Mouse (Mus musculus): Measurements from ENCODE around the gene Col20a1. TPM values are rescaled to one million over a fixed set of nuclear protein-coding genes. Genes with fewer than 3 reads are reported as not detected.
A peak's percentile ranks its signal among the peaks of the same experiment; 100 is the strongest.

Col20a1 gene
- polyA plus RNA-seq, 1 experiment from 2014 or later, result 0.06 TPM

DNA sequence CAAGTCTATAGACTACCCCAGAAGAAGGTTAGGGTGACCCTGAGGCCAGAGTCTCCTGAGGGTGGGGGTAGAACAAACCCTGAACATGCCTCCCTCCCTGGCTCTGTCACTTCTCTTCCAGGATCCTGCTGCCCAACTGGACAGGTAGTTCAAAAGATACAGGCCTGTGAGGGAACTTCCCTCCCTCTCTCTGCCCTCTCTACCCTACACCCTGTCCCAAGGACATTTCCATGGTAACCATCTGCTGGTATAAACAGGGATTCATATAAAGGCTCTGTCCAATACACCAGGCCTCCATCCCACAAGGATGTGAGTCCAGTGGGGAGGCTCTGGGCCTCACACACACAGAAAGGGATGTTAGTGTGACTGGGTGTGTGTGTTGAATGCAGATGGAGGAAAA is 56.0 kb downstream of the Col20a1 start:
- H3K9ac ChIP-seq, result no peak overlapping the region
- ATAC-seq (ENCODE audit: low read depth) (no peak), DNase-seq (no peak)
- no peaks in the 10 kb centered on the region for H3K9me3 ChIP-seq (replicated peaks)
- no peak overlapping the region for H3K4me3 ChIP-seq (replicated peaks)
- H3K27me3 ChIP-seq, result peaks cover 52% of the 10 kb centered on the region
- no peaks in the 10 kb centered on the region for H3K36me3 ChIP-seq
- 0 out of 2 replicates have a peak, but pooled peaks cover 3% of the 10 kb centered on the region for H3K4me1 ChIP-seq (replicated peaks)
- H3K27ac ChIP-seq, result no peak overlapping the region
- no peak overlapping the region for H3K4me2 ChIP-seq

DNA sequence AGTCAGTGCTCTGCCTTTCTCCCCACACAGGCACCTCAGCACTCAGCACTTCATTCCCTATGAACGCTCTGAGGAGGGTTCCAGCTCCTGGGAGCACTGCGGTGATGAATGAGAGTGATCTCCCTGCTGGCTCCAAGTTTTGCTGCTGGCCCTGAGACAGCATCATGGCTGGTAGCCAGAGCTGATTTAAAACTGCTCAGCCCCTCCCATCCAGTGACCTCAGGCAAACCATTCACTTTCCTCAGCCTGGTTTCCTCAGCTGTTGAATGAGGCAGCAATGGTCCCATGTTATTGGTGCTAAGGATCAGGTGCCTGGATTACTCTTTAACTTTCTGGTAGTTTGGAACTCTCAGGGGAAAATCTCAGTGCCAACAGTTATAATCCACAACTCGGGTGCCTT is 57.1 kb downstream of the Col20a1 start, which contains the start of gene Chrna4:
TSS of gene Chrna4 (minus strand) at position 110 of the 400 bp plus-strand sequence.
- Histone ChIP-seq H3K9ac (no peak within 1 kb of the TSS), H3K9me3 (replicated peaks) (no peaks in the 10 kb centered on the region), H3K4me2 (no peak within 1 kb of the TSS), H3K4me3 (replicated peaks) (no peak within 1 kb of the TSS), H3K27ac (peak within 1 kb of the TSS; percentile 2; the same call in 1 of the 2 replicates), H3K4me1 (replicated peaks) (0 out of 2 replicates have a peak, but pooled peaks cover 3% of the 10 kb centered on the region), H3K27me3 (peaks cover 41% of the 10 kb centered on the region), H3K36me3 (no peaks in the 10 kb centered on the region)
- 44% methylated on average over 3 of the region's 3 CpGs for WGBS (ENCODE audit: insufficient replicate concordance)
- ATAC-seq (ENCODE audit: low read depth) (peak; percentile 32; the same call in 1 of the 2 replicates), DNase-seq (no peak)

DNA sequence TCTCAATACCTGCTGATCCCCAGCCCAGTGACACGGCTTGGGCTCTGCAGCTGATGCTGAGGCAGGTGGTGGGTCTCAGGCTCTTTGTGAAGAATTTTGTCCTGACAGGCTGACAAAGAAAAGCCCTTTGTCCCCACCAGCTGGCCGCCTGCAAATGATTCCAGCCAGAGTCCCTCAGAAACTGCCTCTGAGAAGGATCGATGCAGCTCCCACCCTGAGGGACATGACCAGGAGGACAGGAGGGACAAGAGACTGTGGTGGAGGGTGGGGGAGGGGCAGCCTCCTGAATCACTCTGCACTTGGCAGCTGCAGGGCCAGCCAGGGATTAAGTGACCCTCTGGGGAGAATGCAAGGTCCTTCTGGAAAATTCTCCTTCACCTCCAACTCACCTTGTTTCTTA is 57.7 kb downstream of the Col20a1 start:
- Histone ChIP-seq H3K4me2 (no peak overlapping the region), H3K4me3 (replicated peaks) (no peak overlapping the region), H3K36me3 (no peaks in the 10 kb centered on the region), H3K9ac (no peak overlapping the region), H3K27me3 (peaks cover 36% of the 10 kb centered on the region), H3K4me1 (replicated peaks) (0 out of 2 replicates have a peak, but pooled peaks cover 3% of the 10 kb centered on the region), H3K27ac (peak overlapping the region; percentile 2; the same call in 1 of the 2 replicates), H3K9me3 (replicated peaks) (no peaks in the 10 kb centered on the region)
- DNase-seq (no peak), ATAC-seq (ENCODE audit: low read depth) (no peak)
- 29% methylated on average over 3 of the region's 3 CpGs for WGBS (ENCODE audit: insufficient replicate concordance)

DNA sequence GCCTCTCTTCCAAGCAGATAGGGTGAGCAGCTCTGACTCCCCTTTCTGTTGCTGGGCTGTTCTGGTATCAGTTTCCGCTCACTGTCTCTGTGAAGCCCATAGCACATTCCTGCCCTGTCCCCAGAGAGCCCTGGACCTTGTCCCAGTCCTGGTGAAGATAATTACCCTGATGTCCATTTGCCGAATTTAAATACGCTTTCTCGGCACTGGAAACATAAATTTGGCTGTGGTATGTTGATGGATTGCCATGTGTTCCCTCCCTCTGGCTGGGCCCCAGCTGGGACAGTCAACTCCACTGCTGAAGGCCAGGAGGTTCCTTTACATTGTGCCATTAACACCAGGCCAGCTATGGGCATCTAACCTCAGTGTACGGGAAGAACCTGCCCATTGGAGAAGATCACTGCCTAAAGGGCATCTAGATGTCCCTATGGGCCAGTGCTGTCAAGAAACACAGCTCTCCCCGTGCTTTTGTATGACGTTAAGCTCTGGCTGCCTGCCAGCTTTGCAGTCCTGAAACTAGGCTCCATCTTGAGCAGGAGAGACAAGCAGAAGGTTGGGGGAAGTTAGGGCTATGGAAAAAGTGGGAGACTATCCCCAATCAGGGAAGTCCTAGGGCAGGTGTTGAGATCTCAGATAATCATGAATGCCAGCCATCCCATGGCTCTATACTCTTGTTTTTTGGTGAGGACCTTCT is 62.1 kb downstream of the Col20a1 start:
- WGBS (ENCODE audit: insufficient replicate concordance), result 59% methylated on average over 7 of the region's 7 CpGs
- H3K9ac ChIP-seq, result no peak overlapping the region
- H3K36me3 ChIP-seq, result no peaks in the 10 kb centered on the region
- H3K4me3 ChIP-seq (replicated peaks), result no peak overlapping the region
- H3K27ac ChIP-seq, result no peak overlapping the region
- ATAC-seq (ENCODE audit: low read depth), result no peak
- H3K27me3 ChIP-seq, result 0 out of 2 replicates have a peak, but pooled peaks cover 4% of the 10 kb centered on the region
- H3K4me1 ChIP-seq (replicated peaks), result no peaks in the 10 kb centered on the region
- H3K9me3 ChIP-seq (replicated peaks), result no peaks in the 10 kb centered on the region
- H3K4me2 ChIP-seq, result no peak overlapping the region
- no peak for DNase-seq

DNA sequence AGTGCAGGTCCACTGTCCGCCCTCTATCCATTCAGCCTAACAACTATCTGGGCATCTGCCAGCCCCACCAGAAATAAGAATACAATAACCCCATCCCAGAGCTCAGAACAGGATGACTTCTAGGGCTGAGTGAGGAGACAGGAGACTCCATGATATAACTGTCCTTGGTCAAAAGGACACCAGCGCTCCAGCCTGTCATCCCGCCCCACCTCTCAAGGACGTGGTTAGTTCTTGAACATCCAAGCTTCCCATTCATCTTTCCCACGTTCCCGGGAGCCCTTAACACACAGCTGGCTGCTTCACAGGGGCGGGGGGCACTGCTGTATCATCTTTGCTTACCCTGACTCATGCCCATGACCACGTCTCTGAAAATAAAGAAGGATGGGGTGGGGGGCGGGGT is 62.7 kb downstream of the Col20a1 start:
- Histone ChIP-seq H3K4me1 (replicated peaks) (no peaks in the 10 kb centered on the region), H3K9ac (no peak overlapping the region), H3K9me3 (replicated peaks) (no peaks in the 10 kb centered on the region), H3K27ac (no peak overlapping the region), H3K36me3 (no peaks in the 10 kb centered on the region), H3K4me2 (no peak overlapping the region), H3K27me3 (0 out of 2 replicates have a peak, but pooled peaks cover 4% of the 10 kb centered on the region), H3K4me3 (replicated peaks) (no peak overlapping the region)
- ATAC-seq (ENCODE audit: low read depth) (no peak), DNase-seq (no peak)
- 51% methylated on average over 9 of the region's 9 CpGs for WGBS (ENCODE audit: insufficient replicate concordance)

DNA sequence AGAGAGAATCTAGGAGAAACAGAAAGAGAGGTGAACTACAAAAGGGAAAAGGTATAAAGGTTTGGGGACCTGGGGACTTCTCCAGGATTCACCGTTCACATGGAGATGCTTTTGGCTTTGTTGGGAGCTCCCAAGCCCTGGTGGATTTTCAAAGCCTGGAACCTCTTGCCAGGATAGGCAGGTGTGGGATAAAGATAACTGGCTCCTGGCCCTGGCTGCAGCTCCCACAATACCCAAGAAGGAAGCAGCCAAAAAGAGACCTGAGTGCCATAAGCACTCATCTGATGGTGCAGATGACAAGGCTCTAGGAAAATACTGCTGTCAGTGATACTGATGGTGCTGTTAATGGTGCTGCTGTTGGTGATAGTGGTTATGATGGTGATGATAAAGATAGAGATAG is 65.8 kb downstream of the Col20a1 start:
- Histone ChIP-seq H3K36me3 (no peaks in the 10 kb centered on the region), H3K9ac (no peak overlapping the region), H3K27me3 (0 out of 2 replicates have a peak, but pooled peaks cover 9% of the 10 kb centered on the region), H3K4me2 (no peak overlapping the region), H3K4me1 (replicated peaks) (no peaks in the 10 kb centered on the region), H3K9me3 (replicated peaks) (no peaks in the 10 kb centered on the region), H3K4me3 (replicated peaks) (no peak overlapping the region), H3K27ac (no peak overlapping the region)
- ATAC-seq (ENCODE audit: low read depth) (no peak), DNase-seq (no peak)
- 57% methylated on average over 1 of the region's 1 CpGs for WGBS (ENCODE audit: insufficient replicate concordance)

DNA sequence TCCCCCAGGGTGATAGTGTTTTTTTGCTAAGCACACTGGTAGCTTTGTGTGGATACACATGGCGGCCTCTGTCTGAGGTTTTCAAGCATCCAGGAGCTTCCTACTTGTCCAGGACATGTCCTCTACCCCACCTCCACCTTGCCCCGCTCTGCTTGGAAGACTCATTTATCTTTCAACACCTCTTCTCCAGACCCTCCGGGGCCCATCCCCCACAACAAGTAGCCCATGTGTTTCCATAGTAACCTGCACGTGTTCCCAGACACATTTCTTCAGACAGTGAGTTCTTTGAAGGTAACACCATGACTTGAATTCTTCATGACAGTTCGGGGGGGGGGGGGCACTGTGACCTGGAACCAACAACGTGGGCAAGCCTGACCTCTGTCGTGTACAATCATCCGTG is 71.0 kb downstream of the Col20a1 start:
- no peak for DNase-seq
- 0 out of 2 replicates have a peak, but pooled peaks cover 5% of the 10 kb centered on the region for H3K27me3 ChIP-seq

DNA sequence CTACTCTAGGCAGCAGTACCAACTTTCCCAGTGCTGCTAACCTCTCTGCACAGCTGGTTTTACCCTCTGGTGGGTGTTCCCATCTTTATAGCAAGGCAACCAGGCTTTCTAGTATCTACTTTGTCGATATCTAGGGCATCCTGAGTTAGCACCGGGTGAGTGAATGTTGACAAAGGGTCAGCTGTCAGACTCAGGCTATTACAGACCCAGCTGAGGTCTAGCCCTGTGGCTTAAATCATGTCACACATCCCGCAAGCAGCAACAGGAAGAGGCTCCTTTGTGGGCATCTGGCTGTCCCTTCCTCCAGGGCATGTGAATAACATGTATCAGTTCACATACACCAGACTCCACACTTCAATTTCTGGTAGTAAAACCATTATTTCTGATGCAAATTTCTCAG is 71.9 kb downstream of the Col20a1 start:
- ATAC-seq (ENCODE audit: low read depth) (no peak), DNase-seq (no peak)
- Histone ChIP-seq H3K9ac (no peak overlapping the region), H3K36me3 (no peaks in the 10 kb centered on the region), H3K4me3 (replicated peaks) (no peak overlapping the region), H3K27ac (no peak overlapping the region), H3K9me3 (replicated peaks) (no peaks in the 10 kb centered on the region), H3K4me1 (replicated peaks) (no peaks in the 10 kb centered on the region), H3K27me3 (0 out of 2 replicates have a peak, but pooled peaks cover 5% of the 10 kb centered on the region), H3K4me2 (no peak overlapping the region)
- WGBS (ENCODE audit: insufficient replicate concordance), result 29% methylated on average over 3 of the region's 3 CpGs

More for the DNA sequence above, 71.0 kb downstream of the Col20a1 start:
- Histone ChIP-seq H3K4me3 (replicated peaks) (no peak overlapping the region), H3K9me3 (replicated peaks) (no peaks in the 10 kb centered on the region), H3K9ac (no peak overlapping the region), H3K4me1 (replicated peaks) (no peaks in the 10 kb centered on the region), H3K4me2 (no peak overlapping the region), H3K36me3 (no peaks in the 10 kb centered on the region), H3K27ac (no peak overlapping the region)
- WGBS (ENCODE audit: insufficient replicate concordance), result 45% methylated on average over 8 of the region's 8 CpGs
- ATAC-seq (ENCODE audit: low read depth), result no peak

DNA sequence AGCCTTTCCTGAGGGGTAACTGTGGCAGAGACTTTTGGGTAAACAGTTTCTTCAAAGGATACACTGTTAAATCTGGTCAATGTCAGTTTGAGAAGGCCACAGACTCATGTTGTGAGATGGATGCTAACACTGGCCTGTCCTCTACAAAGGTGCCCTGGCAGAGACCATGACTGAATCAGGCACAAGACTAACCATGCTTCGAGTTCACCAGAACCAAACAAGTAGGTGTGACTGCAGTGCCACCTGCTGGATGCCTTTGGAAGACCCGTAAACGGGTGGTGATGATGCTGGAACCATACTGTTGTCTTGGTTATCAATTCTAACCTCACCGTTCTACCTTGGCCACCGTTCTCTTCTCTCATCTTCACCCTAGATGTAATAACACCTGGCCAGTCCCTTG is 73.8 kb downstream of the Col20a1 start:
- Histone ChIP-seq H3K36me3 (no peaks in the 10 kb centered on the region), H3K4me3 (replicated peaks) (no peak overlapping the region), H3K9me3 (replicated peaks) (no peaks in the 10 kb centered on the region), H3K9ac (no peak overlapping the region), H3K4me2 (no peak overlapping the region), H3K4me1 (replicated peaks) (no peaks in the 10 kb centered on the region), H3K27me3 (0 out of 2 replicates have a peak, but pooled peaks cover 5% of the 10 kb centered on the region), H3K27ac (no peak overlapping the region)
- peak; percentile 41; the same call in 1 of the 2 replicates for ATAC-seq (ENCODE audit: low read depth)
- peak; percentile 29 for DNase-seq
- 17% methylated on average over 5 of the region's 5 CpGs for WGBS (ENCODE audit: insufficient replicate concordance)

DNA sequence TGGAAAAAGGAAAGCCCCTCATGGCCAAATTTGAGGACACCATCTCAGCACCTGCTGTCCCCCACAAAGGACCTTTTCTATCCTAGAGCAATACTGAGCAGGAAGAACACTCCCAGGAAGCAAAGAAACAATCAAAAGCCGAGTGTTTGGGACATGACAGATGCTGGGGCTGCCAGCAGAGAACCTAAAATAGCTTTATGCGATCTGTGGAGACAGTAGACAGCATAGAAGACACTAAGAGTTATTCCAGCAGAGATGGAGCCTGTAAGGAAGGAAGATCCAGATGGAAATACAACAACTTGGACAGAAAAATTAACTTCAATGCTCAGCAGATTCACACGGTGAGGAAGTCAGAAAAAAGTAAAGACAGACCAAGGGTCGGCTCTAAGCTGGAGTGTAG is 79.5 kb downstream of the Col20a1 start:
- Histone ChIP-seq H3K36me3 (no peaks in the 10 kb centered on the region), H3K9ac (no peak overlapping the region), H3K27ac (no peak overlapping the region), H3K4me2 (no peak overlapping the region), H3K4me3 (replicated peaks) (no peak overlapping the region), H3K4me1 (replicated peaks) (no peaks in the 10 kb centered on the region), H3K9me3 (replicated peaks) (no peaks in the 10 kb centered on the region), H3K27me3 (0 out of 2 replicates have a peak, but pooled peaks cover 9% of the 10 kb centered on the region)
- ATAC-seq (ENCODE audit: low read depth) (no peak), DNase-seq (no peak)
- WGBS (ENCODE audit: insufficient replicate concordance), result 38% methylated on average over 4 of the region's 4 CpGs

All from liver, embryonic 13.5 days (tissue).